Mouse (Mus musculus) stomach, postnatal 0 days (tissue): ENCODE measurements around the gene Pnkd.

Source experiments
- CTCF ChIP-seq: IDR thresholded peaks from 2 replicates; pipeline ENCODE4 v1.5.1; 2016; ENCODE audit warnings: antibody characterized with exemption, low read depth, mild to moderate bottlenecking, moderate library complexity
- EP300 ChIP-seq: optimal IDR thresholded peaks from 2 replicates; pipeline ENCODE3; 2016; ENCODE audit warnings: antibody characterized with exemption

DNA sequence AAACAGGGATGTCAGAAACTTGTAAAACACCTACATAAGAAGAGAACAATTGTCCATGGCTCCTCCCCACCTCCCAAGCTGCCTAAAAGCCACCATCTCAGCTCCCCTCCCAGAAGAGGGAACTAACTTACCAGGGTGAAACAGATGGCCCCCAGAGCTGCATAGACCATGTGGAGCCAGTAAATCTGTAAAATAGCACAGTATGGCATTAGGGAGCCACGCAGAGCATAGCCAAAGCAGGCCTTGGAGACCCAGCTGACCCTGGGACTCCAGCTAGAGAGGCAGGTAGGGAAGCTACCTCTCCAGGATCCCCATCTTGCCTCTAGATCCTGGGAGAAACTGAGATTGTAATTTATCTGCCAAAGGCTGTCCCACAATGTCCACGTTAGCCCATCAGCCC is 5.0 kb downstream of the Pnkd start:
- TF ChIP-seq EP300 (no peak), CTCF (no peak)
